Mouse (Mus musculus) liver, adult (tissue): ENCODE results near the gene Car5a.

ENCODE experiments used
- GATA4 ChIP-seq: IDR thresholded peaks from 2 replicates; pipeline ENCODE4 v1.6.1; 2014; ENCODE audit warnings: mild to moderate bottlenecking, low read length; ENCODE audit not compliant: insufficient replicate concordance

The Car5a gene

GRCm38 (mm10) chr8:121944831-121945230, at the start of gene Car5a:
Gene Car5a (minus strand): TSS chr8:121944904.
- no peak for TF ChIP-seq GATA4

GRCm38 (mm10) chr8:121992911-121993310, 48.2 kb upstream of the Car5a start:
- TF ChIP-seq GATA4 = no peak

GRCm38 (mm10) chr8:121991611-121992010, 46.9 kb upstream of the Car5a start:
- TF ChIP-seq GATA4 = no peak

GRCm38 (mm10) chr8:121990506-121991255, 46.0 kb upstream of the Car5a start:
- TF ChIP-seq GATA4 = no peak

- no peak for TF ChIP-seq GATA4
These were observed 43.2 kb upstream of the Car5a start for GRCm38 (mm10) chr8:121987892-121988291.

GRCm38 (mm10) chr8:121985673-121986072, 41.0 kb upstream of the Car5a start:
- no peak for TF ChIP-seq GATA4

GRCm38 (mm10) chr8:121981520-121981895, 36.8 kb upstream of the Car5a start:
- no peak for TF ChIP-seq GATA4

GRCm38 (mm10) chr8:121980792-121981519, 36.3 kb upstream of the Car5a start:
- no peak for TF ChIP-seq GATA4

- TF ChIP-seq GATA4 = no peak
These were observed 34.0 kb upstream of the Car5a start for GRCm38 (mm10) chr8:121978670-121979069.

- no peak for TF ChIP-seq GATA4
These were observed 33.3 kb upstream of the Car5a start for GRCm38 (mm10) chr8:121977819-121978590.

- TF ChIP-seq GATA4 = no peak
These were observed 29.2 kb upstream of the Car5a start for GRCm38 (mm10) chr8:121973906-121974305.

- TF ChIP-seq GATA4 = no peak
These were observed 26.9 kb upstream of the Car5a start for GRCm38 (mm10) chr8:121971488-121972058.

GRCm38 (mm10) chr8:121970225-121970624, 25.5 kb upstream of the Car5a start:
- TF ChIP-seq GATA4 = no peak

GRCm38 (mm10) chr8:121968542-121968941, 23.8 kb upstream of the Car5a start:
- no peak for TF ChIP-seq GATA4

- no peak for TF ChIP-seq GATA4
These were observed 23.3 kb upstream of the Car5a start for GRCm38 (mm10) chr8:121967977-121968376.
